Mouse (Mus musculus): ENCODE data around the gene Tchh.

- TF ChIP-seq CTCF (IDR thresholded peaks at IDR 0.05; ENCODE audit: borderline replicate concordance, control insufficient read depth, extremely low read depth, insufficient read depth, low read length, poor library complexity) (no peak), POLR2A (IDR thresholded peaks at IDR 0.05; ENCODE audit: control insufficient read depth, extremely low read depth, insufficient read depth, low read length, poor library complexity) (no peak)
Observed at GRCm38 (mm10) chr3:93480053-93480452, 37.9 kb downstream of the Tchh start.
